Comparison of ENCODE assay signal across 8 mouse cellular contexts in the genomic region with DNA sequence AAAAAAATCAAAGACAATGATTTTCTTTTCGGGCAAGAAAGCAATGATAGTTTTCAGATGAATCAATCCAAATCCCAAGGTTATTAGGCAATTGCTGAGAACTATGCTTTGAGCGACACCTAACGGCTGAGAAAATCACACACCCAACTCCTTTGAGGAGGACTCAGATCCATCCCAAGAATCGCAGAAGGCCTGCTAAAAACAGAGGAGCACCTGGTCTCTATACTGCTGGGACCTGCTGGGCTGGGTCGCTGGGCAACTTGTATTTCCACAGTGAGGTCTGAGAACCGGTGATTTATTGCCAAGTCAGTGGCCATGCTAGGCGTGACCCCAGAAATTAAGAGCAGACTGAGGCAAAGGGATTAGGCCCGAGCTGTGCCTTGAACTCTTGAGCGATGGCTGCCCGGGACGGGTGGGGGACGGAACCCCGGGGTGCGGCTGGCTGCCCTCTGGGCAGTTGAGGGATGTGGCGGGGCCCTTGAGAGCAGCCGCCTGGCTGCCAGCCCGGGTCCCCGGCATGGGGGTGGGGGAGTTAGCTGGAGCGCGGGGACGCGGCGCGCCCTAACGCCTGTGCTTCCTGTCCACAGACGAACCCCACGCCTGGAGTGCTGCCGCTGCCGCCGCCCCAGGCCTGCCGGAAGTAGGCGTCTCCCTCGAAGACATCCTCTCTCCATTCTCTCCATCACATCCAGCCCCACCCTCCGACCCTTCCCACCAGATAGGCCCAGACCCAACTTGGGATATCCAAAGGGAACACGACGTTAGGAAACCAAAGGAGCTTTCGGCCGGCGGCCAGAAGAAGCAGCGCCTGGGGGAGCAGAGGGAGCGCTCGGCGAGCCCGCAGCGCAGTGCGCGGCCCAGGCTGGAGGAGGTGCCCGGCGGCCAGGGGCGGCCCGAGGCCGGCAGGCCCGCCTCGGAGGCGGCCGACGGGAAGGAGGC.
DNase-seq lines count a peak whose midpoint lies in the region; ATAC-seq lines count a peak whose summit lies in the region.

No protein-coding gene starts in this region.

- no peaks in the 10 kb centered on the region for H3K9me3 ChIP-seq in intestine, embryonic 15.5 days

- DNase-seq in adrenal gland, adult 18-20 months (ENCODE audit: low spot score in 2 of 2) = peak; percentile 81 to 85
- peak; percentile 95 for DNase-seq in embryo, embryonic 10.5 days (ENCODE audit: low spot score)
- peak; percentile 84 to 85 for DNase-seq in gastrocnemius, postnatal 36 days
- peak; percentile 86 to 92 for DNase-seq in left cerebral cortex, postnatal 25 days (ENCODE audit: low spot score in 2 of 2)
- peak; percentile 88 for DNase-seq in mesoderm, embryonic 11.5 days (ENCODE audit: low read depth, low spot score)
- DNase-seq in right cerebral cortex, postnatal 25 days = peak; percentile 89
- peak; percentile 72 to 86 for DNase-seq in urinary bladder, postnatal 36 days (ENCODE audit: low spot score in 2 of 2)

- 0 out of 2 replicates have a peak, but pooled peaks cover 3% of the 10 kb centered on the region for H3K4me1 ChIP-seq in intestine, embryonic 15.5 days (replicated peaks)

- H3K4me3 ChIP-seq in intestine, embryonic 15.5 days (replicated peaks) = peak overlapping the region; percentile 76

- peak; percentile 96 for ATAC-seq in intestine, embryonic 15.5 days

- peak overlapping the region; percentile 76 for H3K9ac ChIP-seq in intestine, embryonic 15.5 days

- under 1% methylated on average over 57 of the region's 57 CpGs for WGBS in intestine, embryonic 15.5 days

- H3K4me2 ChIP-seq in intestine, embryonic 15.5 days (replicated peaks) = peak overlapping the region; percentile 86

- no peaks in the 10 kb centered on the region for H3K36me3 ChIP-seq in intestine, embryonic 15.5 days

- intact Hi-C loops in gastrocnemius, postnatal 36 days (cut with DNase I) = loop anchor here (2.0 to 5.0 kb wide), 2 partner anchors 71 to 1179 kb away; no protein-coding TSS in a partner anchor
- intact Hi-C loops in left cerebral cortex, postnatal 25 days (cut with DNase I) = loop anchor here (5.0 kb wide), 2 partner anchors 794 to 1179 kb away; no protein-coding TSS in a partner anchor

- H3K27ac ChIP-seq in intestine, embryonic 15.5 days = peak overlapping the region; percentile 97

- no peaks in the 10 kb centered on the region for H3K27me3 ChIP-seq in intestine, embryonic 15.5 days (replicated peaks)

Comparison
In these comparisons a context has a peak if more than half of its experiments do, and no peak if none do; other contexts are left out.
1. Peak in every context shown above with its lines: DNase-seq, ATAC-seq, H3K4me3 ChIP-seq and H3K27ac ChIP-seq.